Mouse (Mus musculus): ENCODE measurements around the gene Cdadc1.

DNA sequence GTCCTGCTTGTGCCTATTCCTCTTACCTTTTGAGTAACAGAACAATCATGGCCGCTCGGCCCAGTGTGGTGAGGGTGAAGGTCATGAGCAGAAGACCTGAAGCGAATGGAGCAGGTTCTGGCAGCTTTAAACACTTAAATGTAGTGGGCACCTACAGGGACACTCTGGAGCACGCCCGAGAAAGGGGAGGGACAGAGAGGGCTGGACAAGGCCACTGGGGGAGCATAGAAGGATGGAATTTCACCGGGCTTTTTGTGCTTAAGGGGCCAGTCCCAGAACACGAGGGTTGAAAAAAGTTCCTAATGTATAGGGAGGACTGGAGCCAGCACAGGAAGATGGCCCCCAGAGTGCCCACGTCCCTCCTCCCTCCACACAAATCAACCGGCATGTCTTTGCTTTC is 36.2 kb upstream of the Cdadc1 start:
- no peak for TF ChIP-seq CTCF (IDR thresholded peaks at IDR 0.05; ENCODE audit: low read depth)
- TF ChIP-seq EP300 (IDR thresholded peaks at IDR 0.05; ENCODE audit: low read depth), result no peak

Data from liver, postnatal 0 days (tissue).